Mouse (Mus musculus) bone marrow, adult 2 months (tissue): ENCODE measurements around the gene Fbxl15.

ENCODE experiments used
- CTCF ChIP-seq: fragments of 200-500 bp; IDR thresholded peaks from 2 replicates; pipeline ENCODE4 v1.5.1; 2011; ENCODE audit warnings: low read length, control low read depth; ENCODE audit not compliant: control insufficient read depth, insufficient read depth
- POLR2A ChIP-seq: fragments of 200-500 bp; IDR thresholded peaks from 2 replicates; pipeline ENCODE4 v1.6.1; 2011; ENCODE audit warnings: low read depth, mild to moderate bottlenecking, control low read depth, low read length, borderline replicate concordance; ENCODE audit not compliant: control insufficient read depth

- TF ChIP-seq CTCF, result no peak
- TF ChIP-seq POLR2A, result no peak
Measured at GRCm38 (mm10) chr19:46318586-46319378, 9.2 kb upstream of the Fbxl15 start.
